Mouse (Mus musculus) CH12.LX (cell line): ENCODE data around the gene Adam8.

Source experiments
- CHD1 ChIP-seq: IDR thresholded peaks from 2 replicates; pipeline ENCODE4 v1.6.1; 2012; ENCODE audit warnings: low read depth, low read length, improper control_type of control experiment, inconsistent platforms
- CTCF ChIP-seq, 2 experiments: IDR thresholded peaks in 1 of 2; conservative IDR thresholded peaks in 1 of 2; 2 replicates each; pipeline ENCODE4 v1.5.1; 2011 to 2012; ENCODE audit warnings: low read depth in 2 of 2, low read length in 2 of 2, improper control_type of control experiment in 1 of 2, inconsistent platforms in 1 of 2, mild to moderate bottlenecking in 1 of 2, moderate library complexity in 1 of 2
- EP300 ChIP-seq: IDR thresholded peaks from 2 replicates; pipeline ENCODE4 v1.6.1; 2011; ENCODE audit warnings: low read length, improper control_type of control experiment
- JUN ChIP-seq: IDR thresholded peaks from 2 replicates; pipeline ENCODE4 v1.6.1; 2011; ENCODE audit warnings: low read depth, mild to moderate bottlenecking, low read length, improper control_type of control experiment, moderate library complexity; ENCODE audit not compliant: insufficient read depth
- MAX ChIP-seq: IDR thresholded peaks from 2 replicates; pipeline ENCODE4 v1.6.1; 2011; ENCODE audit warnings: low read length, improper control_type of control experiment
- NELFE ChIP-seq: IDR thresholded peaks from 2 replicates; pipeline ENCODE4 v1.6.1; 2011; ENCODE audit warnings: low read depth, low read length, improper control_type of control experiment
- POLR2A ChIP-seq: IDR thresholded peaks from 2 replicates; pipeline ENCODE4 v1.6.1; 2011; ENCODE audit warnings: low read depth, mild to moderate bottlenecking, improper control_type of control experiment, low read length
- UBTF ChIP-seq: IDR thresholded peaks from 2 replicates; pipeline ENCODE4 v1.6.1; 2012; ENCODE audit warnings: low read depth, mild to moderate bottlenecking, inconsistent platforms, low read length, improper control_type of control experiment, moderate library complexity
- ZKSCAN1 ChIP-seq: IDR thresholded peaks from 2 replicates; pipeline ENCODE4 v1.6.1; 2012; ENCODE audit warnings: low read depth, inconsistent platforms, low read length, improper control_type of control experiment, borderline replicate concordance

DNA sequence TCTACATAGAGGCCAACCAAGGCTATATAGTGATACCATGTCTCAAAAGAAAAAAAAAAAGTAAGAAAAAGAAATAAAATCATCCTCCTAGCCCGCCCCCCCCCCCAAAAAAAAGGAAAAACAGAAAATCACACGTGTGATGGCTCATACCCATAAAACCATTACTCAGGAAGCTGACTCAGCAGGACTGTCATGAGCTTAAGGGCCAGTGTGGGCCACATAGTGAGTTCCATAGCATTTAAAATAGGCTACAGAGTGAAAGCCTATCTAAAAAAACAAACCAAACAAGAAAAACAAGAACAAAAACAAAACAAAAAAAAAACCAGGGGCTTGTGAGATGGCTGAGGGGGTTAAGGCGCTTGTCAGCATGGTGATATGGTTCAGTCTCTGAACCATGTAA, 11.6 kb downstream of the Adam8 start:
- TF ChIP-seq UBTF (no peak), POLR2A (no peak), CHD1 (no peak), ZKSCAN1 (no peak), MAX (no peak), EP300 (no peak), NELFE (no peak), CTCF (conservative IDR thresholded peaks at IDR 0.05 in 1 of 2, IDR thresholded peaks at IDR 0.05 in 1 of 2; ENCODE audit: low read depth in 2 of 2, low read length in 2 of 2) (no peak), JUN (no peak)
